Mouse (Mus musculus): ENCODE results near the gene Atp13a3.

DNA sequence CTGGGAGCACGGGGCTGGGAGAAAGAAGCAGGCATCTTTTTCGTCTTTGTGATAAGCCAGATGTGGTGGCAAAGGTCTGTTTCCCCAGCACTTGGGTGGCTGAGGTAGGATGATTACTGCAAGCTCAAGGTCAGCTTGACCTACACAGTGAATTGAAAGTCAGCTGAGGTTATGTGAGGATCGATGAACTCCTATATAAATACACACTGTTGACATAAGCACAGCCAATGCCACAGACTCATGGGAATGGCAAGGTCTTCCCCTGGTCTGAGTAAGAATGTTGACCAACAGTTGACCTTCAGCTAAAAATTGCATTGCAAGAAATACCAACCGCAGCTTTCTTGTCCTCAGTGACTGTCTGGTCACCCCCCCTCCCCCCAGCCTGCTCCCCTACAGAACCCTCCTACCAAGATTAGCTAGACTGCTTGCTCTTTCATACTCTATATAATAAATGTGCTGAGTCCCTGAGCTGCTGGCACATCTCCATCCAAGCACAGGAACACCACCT lies 23.0 kb upstream of the Atp13a3 start:
- TF ChIP-seq FLI1 (IDR thresholded peaks at IDR 0.05; ENCODE audit: low read length) (no peak), GATA1 (IDR thresholded peaks at IDR 0.05; ENCODE audit: borderline replicate concordance, low read length) (no peak)
